Mouse (Mus musculus) adrenal gland, postnatal 0 days (tissue): ENCODE measurements around the gene Banf1. TPM values are rescaled to one million over a fixed set of nuclear protein-coding genes. Genes with fewer than 3 reads are reported as not detected.

Source experiments
- polyA plus RNA-seq: library from polyadenylated mRNA; unstranded; fragments of >200 nt; fragmentation: Nextera tagmentation; extraction: Ambion mirVana; gene quantifications from 2 replicates; pipeline ENCODE4 v1.2.1, GENCODE M21; 2015

Gene Banf1
- polyA plus RNA-seq, result 194 and 261 TPM in 2 replicates

GRCm38 (mm10) chr19:5367053-5367359, at the start of gene Banf1:
Banf1 (minus strand) TSS chr19:5367168.

GRCm38 (mm10) chr19:5402293-5402692, 35.3 kb upstream of the Banf1 start, which contains the start of gene Tsga10ip:
Tsga10ip (minus strand) TSS chr19:5402526.

GRCm38 (mm10) chr19:5388588-5389242, 21.7 kb upstream of the Banf1 start, which contains the start of gene Sart1:
Sart1 (minus strand) TSS chr19:5388703.

DNA sequence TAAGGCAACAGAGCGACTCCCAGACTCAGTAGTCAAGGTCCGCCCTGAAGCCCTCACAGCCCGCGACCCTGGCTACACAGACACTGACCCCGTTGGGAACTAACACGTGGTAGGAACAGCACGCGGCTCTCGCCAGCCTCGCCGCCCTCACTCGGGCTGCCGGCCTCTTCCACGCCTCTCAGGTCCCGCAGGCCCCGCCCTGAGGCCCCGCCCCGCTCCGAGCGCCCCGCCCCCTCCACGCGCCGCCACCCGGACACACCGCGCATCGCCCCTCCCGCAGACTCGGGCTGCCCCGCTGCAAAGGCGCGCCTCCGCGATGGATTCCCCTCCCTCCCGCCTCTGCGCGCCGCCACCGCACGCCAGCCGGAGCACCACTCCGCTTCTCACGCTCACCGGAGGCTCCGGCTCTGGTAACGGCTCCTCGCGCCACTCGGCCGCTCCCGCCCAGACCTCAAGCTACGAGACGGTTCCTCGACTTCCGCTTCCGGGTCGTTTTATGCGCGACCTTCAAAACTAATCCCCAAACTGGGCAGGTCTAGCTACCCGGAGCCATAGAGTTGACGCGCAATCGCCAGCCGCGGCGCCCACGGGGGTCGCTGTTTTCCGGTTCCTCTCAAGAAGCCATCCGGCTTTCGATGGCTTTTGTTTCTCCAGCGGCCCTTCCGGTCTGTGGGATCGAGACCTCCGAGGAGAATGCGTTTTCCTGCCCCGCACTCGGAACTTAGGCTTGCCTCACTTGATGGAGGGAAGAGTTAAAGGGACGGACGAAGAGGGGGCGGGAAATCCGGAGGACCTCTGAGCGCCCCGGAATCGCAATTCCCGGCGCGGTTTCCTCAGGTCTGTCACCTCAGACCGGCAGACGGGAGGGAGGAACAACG, 554 bp downstream of the Banf1 start, which contains the start of gene Eif1ad:
TSS of gene Eif1ad (plus strand) at position 567 of the 878 bp plus-strand sequence.

GRCm38 (mm10) chr19:5349502-5349873, 17.5 kb downstream of the Banf1 start, which contains the start of gene Cst6:
Cst6 (minus strand) TSS chr19:5349574.

GRCm38 (mm10) chr19:5335441-5335840, 31.5 kb downstream of the Banf1 start, which contains the start of gene Catsper1:
Catsper1 (plus strand) TSS chr19:5335741.

Other genes with a start within 250 kb of the Banf1 start
- 14.0 and 16.2 TPM in 2 replicates for gene Klc2, start 248.6 kb downstream of the Banf1 start, polyA plus RNA-seq
- 13.0 and 16.0 TPM in 2 replicates for gene Pacs1, start 94.0 kb downstream of the Banf1 start, polyA plus RNA-seq
- 149 and 197 TPM in 2 replicates for gene Sf3b2, start 71.7 kb downstream of the Banf1 start, polyA plus RNA-seq
- 0.55 and 1.7 TPM in 2 replicates for gene Gal3st3, start 68.8 kb downstream of the Banf1 start, polyA plus RNA-seq
- not detected in 2 replicates for gene Catsper1, start 31.4 kb downstream of the Banf1 start, polyA plus RNA-seq
- gene Cst6, start 17.6 kb downstream of the Banf1 start, polyA plus RNA-seq, result 3.2 and 5.0 TPM in 2 replicates
- gene Eif1ad, start 427 bp downstream of the Banf1 start, polyA plus RNA-seq, result 23.8 and 31.0 TPM in 2 replicates
- gene Sart1, start 21.5 kb upstream of the Banf1 start, polyA plus RNA-seq, result 36.8 and 43.5 TPM in 2 replicates
- gene Tsga10ip, start 35.4 kb upstream of the Banf1 start, polyA plus RNA-seq, result not detected in 2 replicates
- gene Drap1, start 57.8 kb upstream of the Banf1 start, polyA plus RNA-seq, result 284 and 285 TPM in 2 replicates
- gene AI837181, start 58.0 kb upstream of the Banf1 start, polyA plus RNA-seq, result 42.0 and 47.6 TPM in 2 replicates
- gene Fosl1, start 80.4 kb upstream of the Banf1 start, polyA plus RNA-seq, result not detected in 2 replicates
- 12.7 and 16.2 TPM in 2 replicates for gene Ccdc85b, start 90.7 kb upstream of the Banf1 start, polyA plus RNA-seq
- gene Fibp, start 93.4 kb upstream of the Banf1 start, polyA plus RNA-seq, result 92.0 and 126 TPM in 2 replicates
- gene Ctsw, start 101.3 kb upstream of the Banf1 start, polyA plus RNA-seq, result 0.36 and 1.1 TPM in 2 replicates
- gene Efemp2, start 106.8 kb upstream of the Banf1 start, polyA plus RNA-seq, result 77.3 and 88.0 TPM in 2 replicates
- gene Mus81, start 121.2 kb upstream of the Banf1 start, polyA plus RNA-seq, result 18.1 and 22.0 TPM in 2 replicates
- 1,277 and 1,424 TPM in 2 replicates for gene Cfl1, start 123.3 kb upstream of the Banf1 start, polyA plus RNA-seq
- not detected in 2 replicates for gene 1700020D05Rik, start 136.6 kb upstream of the Banf1 start, polyA plus RNA-seq
- 14.4 and 16.0 TPM in 2 replicates for gene Snx32, start 143.4 kb upstream of the Banf1 start, polyA plus RNA-seq
- 0.36 and 0.41 TPM in 2 replicates for gene Ovol1, start 193.5 kb upstream of the Banf1 start, polyA plus RNA-seq
- 1.0 and 4.3 TPM in 2 replicates for gene Ap5b1, start 200.9 kb upstream of the Banf1 start, polyA plus RNA-seq
- gene Rnaseh2c, start 234.7 kb upstream of the Banf1 start, polyA plus RNA-seq, result 189 and 232 TPM in 2 replicates
- gene Kat5, start 243.1 kb upstream of the Banf1 start, polyA plus RNA-seq, result 42.7 and 55.8 TPM in 2 replicates